Mouse (Mus musculus): Measurements from ENCODE around the gene Phkg2.

DNA sequence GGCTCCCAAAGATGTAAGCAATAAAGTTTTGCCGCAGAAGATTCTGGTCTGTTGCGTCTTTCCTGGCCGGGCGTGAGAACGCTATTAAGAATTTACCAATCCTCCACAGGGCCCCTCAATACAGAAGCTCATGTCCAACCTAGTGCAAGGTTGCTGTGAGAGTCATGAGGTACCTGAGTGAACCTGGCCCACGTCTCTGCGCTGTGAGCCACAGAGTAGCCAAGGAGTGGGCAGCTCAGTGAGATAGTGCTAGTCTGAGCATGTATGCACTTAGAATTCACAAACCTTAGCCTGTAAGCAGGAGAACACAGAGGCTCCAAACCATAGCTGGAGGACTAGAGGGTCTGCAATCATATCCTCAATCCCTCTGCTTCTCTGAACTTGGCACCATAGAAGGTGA is 52.9 kb downstream of the Phkg2 start:
- TF ChIP-seq CTCF (IDR thresholded peaks at IDR 0.05; ENCODE audit: low read depth) (no peak), EP300 (IDR thresholded peaks at IDR 0.05; ENCODE audit: low read depth) (no peak)

Data from liver, postnatal 0 days (tissue).